Mouse (Mus musculus) heart, postnatal 14 days (tissue): ENCODE results near the gene Alad. TPM values are rescaled to one million over a fixed set of nuclear protein-coding genes. Genes with fewer than 3 reads are reported as not detected.

ENCODE experiments used
- DNase-seq, 2 experiments: peaks; one replicate each; pipeline ENCODE4 v3.0.0; 2021 to 2022
- intact Hi-C: fragments of 180-260 bp; cut with DNase I; formaldehyde crosslinking; loops from one replicate; pipeline ENCODE4 v1.15.1; 2025
- long read RNA-seq, 2 experiments: library from polyadenylated mRNA; stranded (forward); transcript quantifications; one replicate each; pipeline ENCODE4 v2.0.0; 2021
- total RNA-seq, 2 experiments: library from RNA; stranded (reverse); gene quantifications; 2 replicates each; pipeline ENCODE4 v1.2.3; 2021

Gene Alad
- 10 to 100 TPM; 46.5 to 47.9 TPM for total RNA-seq
- long read RNA-seq, experiment 1, transcript Alad-201 (12 exons, 1,206 nt), result major isoform, 81 of 89 reads
- long read RNA-seq, experiment 1, partial matches to known transcripts, result 1 of 89 reads
- long read RNA-seq, experiment 1, other reads (novel, unspliced or antisense), result 3 of 89 reads
- long read RNA-seq, experiment 2, transcript Alad-201 (12 exons, 1,206 nt), result major isoform, 88 of 94 reads
- long read RNA-seq, experiment 2, partial matches to known transcripts, result 3 of 94 reads
- long read RNA-seq, experiment 2, other reads (novel, unspliced or antisense), result 3 of 94 reads

GRCm38 (mm10) chr4:62519849-62520233 is at the start of gene Alad:
Gene Alad (minus strand): TSS chr4:62519918.
- intact Hi-C loops, result loop anchor here (2.0 to 5.0 kb wide), 2 partner anchors 17 to 113 kb away; partner anchors contain the start of genes Cdc26, Hdhd3 and Prpf4
- DNase-seq, result peak; percentile 90 to 91

GRCm38 (mm10) chr4:62568359-62568758 is 48.6 kb upstream of the Alad start:
- intact Hi-C loops, result no loop called here
- DNase-seq, result no peak

- DNase-seq, result no peak
- intact Hi-C loops, result no loop called here
These were observed 48.0 kb upstream of the Alad start for GRCm38 (mm10) chr4:62567696-62568095.

- DNase-seq, result no peak
- intact Hi-C loops, result no loop called here
These were observed 46.8 kb upstream of the Alad start for GRCm38 (mm10) chr4:62566530-62566929.

GRCm38 (mm10) chr4:62562006-62562405 is 42.3 kb upstream of the Alad start:
- DNase-seq, result no peak
- intact Hi-C loops, result no loop called here

- intact Hi-C loops, result loop anchor here (1.0 kb wide), 2 partner anchors 135 to 203 kb away; no protein-coding TSS in a partner anchor
- no peak for DNase-seq
These were observed 41.9 kb upstream of the Alad start for GRCm38 (mm10) chr4:62561630-62562001.

- intact Hi-C loops, result loop anchor here (1.0 kb wide), 2 partner anchors 135 to 203 kb away; no protein-coding TSS in a partner anchor
- peak; percentile 72 to 85 for DNase-seq
These were observed 41.4 kb upstream of the Alad start for GRCm38 (mm10) chr4:62560963-62561629.

- no peak for DNase-seq
- intact Hi-C loops, result no loop called here
These were observed 40.1 kb upstream of the Alad start, which contains the start of gene Rgs3 for GRCm38 (mm10) chr4:62559797-62560329. Gene Rgs3 (plus strand): TSS chr4:62559847.

GRCm38 (mm10) chr4:62557436-62557835 is 37.7 kb upstream of the Alad start:
- intact Hi-C loops, result no loop called here

GRCm38 (mm10) chr4:62551966-62552365 is 32.2 kb upstream of the Alad start:
- no peak for DNase-seq
- intact Hi-C loops, result no loop called here

More at GRCm38 (mm10) chr4:62557436-62557835, 37.7 kb upstream of the Alad start:
- DNase-seq, result no peak

- intact Hi-C loops, result no loop called here
- no peak for DNase-seq
These were observed 25.1 kb upstream of the Alad start for GRCm38 (mm10) chr4:62544801-62545200.

- DNase-seq, result no peak
- intact Hi-C loops, result no loop called here
These were observed 24.1 kb upstream of the Alad start for GRCm38 (mm10) chr4:62543782-62544181.

- intact Hi-C loops, result no loop called here
- DNase-seq, result no peak
These were observed 22.1 kb upstream of the Alad start for GRCm38 (mm10) chr4:62541802-62542201.

- no peak for DNase-seq
- intact Hi-C loops, result no loop called here
These were observed 14.0 kb upstream of the Alad start for GRCm38 (mm10) chr4:62533729-62534128.

GRCm38 (mm10) chr4:62527655-62528054 is 7.9 kb upstream of the Alad start:
- intact Hi-C loops, result no loop called here
- no peak for DNase-seq

- DNase-seq, result no peak
- intact Hi-C loops, result no loop called here
These were observed 6.5 kb upstream of the Alad start for GRCm38 (mm10) chr4:62526256-62526655.

- intact Hi-C loops, result no loop called here
- no peak for DNase-seq
These were observed 5.7 kb upstream of the Alad start for GRCm38 (mm10) chr4:62525489-62525811.

- peak; percentile 97 to 99 for DNase-seq
- intact Hi-C loops, result no loop called here
These were observed 5.2 kb upstream of the Alad start, which contains the start of the genes Pole3 and 4933430I17Rik for GRCm38 (mm10) chr4:62524651-62525488. Gene Pole3 (minus strand): TSS chr4:62525068. Gene 4933430I17Rik (plus strand): TSS chr4:62525369.

- DNase-seq, result no peak
- intact Hi-C loops, result no loop called here
These were observed 1.2 kb upstream of the Alad start for GRCm38 (mm10) chr4:62520892-62521400.

GRCm38 (mm10) chr4:62519122-62519848 is 433 bp downstream of the Alad start:
- intact Hi-C loops, result loop anchor here (2.0 to 5.0 kb wide), 2 partner anchors 16 to 112 kb away; partner anchors contain the start of genes Cdc26, Hdhd3 and Prpf4
- no peak for DNase-seq
